Mouse (Mus musculus): Measurements from ENCODE around the gene Mindy1. TPM values are rescaled to one million over a fixed set of nuclear protein-coding genes. Genes with fewer than 3 reads are reported as not detected.

Mindy1 gene
- polyA plus RNA-seq, 1 experiment = 33.9 TPM

DNA sequence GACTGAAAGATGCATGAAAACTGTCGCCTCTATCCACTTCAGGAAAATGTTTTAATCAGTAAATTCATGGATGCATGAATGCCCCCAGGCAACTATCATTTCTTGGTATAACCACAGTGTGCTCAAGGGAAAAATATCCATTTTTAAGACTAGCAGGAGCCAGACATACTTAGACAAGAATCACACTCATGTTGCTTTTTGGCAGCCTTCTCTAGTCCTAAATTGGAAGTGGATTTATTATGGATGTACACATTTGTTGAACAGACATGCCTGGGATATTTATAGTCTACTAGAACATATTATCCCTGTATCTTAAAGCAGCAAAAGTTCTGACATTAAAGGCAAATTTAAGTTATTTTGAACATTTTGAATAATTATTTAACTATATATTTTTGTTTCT, 16.4 kb upstream of the Mindy1 start:
- H3K4me3 ChIP-seq (ENCODE audit: insufficient read depth, low read length) = no peak overlapping the region
- peaks cover 7% of the 10 kb centered on the region; the same call in 1 of the 2 replicates for H3K4me1 ChIP-seq (ENCODE audit: control insufficient read depth, insufficient read depth, low read length)
- TF ChIP-seq CTCF (IDR thresholded peaks at IDR 0.05; ENCODE audit: extremely low read depth, insufficient read depth, low read length) (no peak), POLR2A (IDR thresholded peaks at IDR 0.05; ENCODE audit: extremely low read depth, insufficient read depth, low read length) (no peak)
- H3K27ac ChIP-seq (ENCODE audit: insufficient read depth, low read length) = no peak overlapping the region

DNA sequence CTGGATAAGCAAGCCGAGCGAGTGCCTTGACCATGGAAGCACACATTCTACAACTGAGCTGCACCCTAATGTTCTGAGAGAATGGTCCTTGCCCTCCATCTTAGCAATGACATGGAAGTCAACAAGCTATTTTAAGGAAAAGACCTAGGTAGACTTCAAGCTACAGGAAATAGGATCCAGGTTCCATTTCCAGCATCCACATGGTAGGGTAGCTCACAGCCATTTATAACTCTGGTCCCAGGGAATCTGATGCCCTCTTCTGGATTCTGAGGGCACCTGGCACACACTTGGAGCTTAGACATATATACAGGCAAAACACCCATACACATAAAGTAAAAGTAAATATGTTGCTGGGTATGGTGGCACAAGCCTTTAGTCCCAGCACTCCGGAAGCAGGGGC, 15.1 kb upstream of the Mindy1 start:
- no peak for TF ChIP-seq POLR2A (IDR thresholded peaks at IDR 0.05; ENCODE audit: extremely low read depth, insufficient read depth, low read length)
- TF ChIP-seq CTCF (IDR thresholded peaks at IDR 0.05; ENCODE audit: extremely low read depth, insufficient read depth, low read length) = no peak
- H3K27ac ChIP-seq (ENCODE audit: insufficient read depth, low read length) = no peak overlapping the region

DNA sequence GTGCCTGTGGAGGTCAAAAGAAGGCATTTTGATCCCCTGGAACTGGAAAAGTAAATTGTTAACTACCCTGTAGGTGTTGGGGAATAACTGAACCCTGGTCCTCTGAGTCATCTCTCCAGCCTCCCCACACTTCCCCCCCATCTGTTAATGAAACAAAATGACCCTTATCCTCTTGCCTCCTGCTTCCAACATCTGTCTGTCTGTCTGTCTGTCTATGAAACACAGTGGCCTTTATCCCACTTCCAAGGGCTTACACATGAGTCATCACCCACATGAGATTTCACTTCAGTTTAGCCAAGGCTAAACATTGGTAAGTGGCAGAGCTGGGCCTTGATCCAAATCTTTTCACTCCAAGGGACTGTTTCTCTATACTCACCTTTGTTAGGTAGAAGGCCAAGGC, 13.3 kb upstream of the Mindy1 start:
- Histone ChIP-seq H3K4me1 (ENCODE audit: control insufficient read depth, insufficient read depth, low read length) (peaks cover 7% of the 10 kb centered on the region; the same call in 1 of the 2 replicates), H3K27ac (ENCODE audit: insufficient read depth, low read length) (no peak overlapping the region), H3K4me3 (ENCODE audit: insufficient read depth, low read length) (no peak overlapping the region)
- TF ChIP-seq POLR2A (IDR thresholded peaks at IDR 0.05; ENCODE audit: extremely low read depth, insufficient read depth, low read length) (no peak), CTCF (IDR thresholded peaks at IDR 0.05; ENCODE audit: extremely low read depth, insufficient read depth, low read length) (no peak)

More for the DNA sequence above, 15.1 kb upstream of the Mindy1 start:
- H3K4me1 ChIP-seq (ENCODE audit: control insufficient read depth, insufficient read depth, low read length) = peaks cover 7% of the 10 kb centered on the region; the same call in 1 of the 2 replicates
- H3K4me3 ChIP-seq (ENCODE audit: insufficient read depth, low read length) = no peak overlapping the region

DNA sequence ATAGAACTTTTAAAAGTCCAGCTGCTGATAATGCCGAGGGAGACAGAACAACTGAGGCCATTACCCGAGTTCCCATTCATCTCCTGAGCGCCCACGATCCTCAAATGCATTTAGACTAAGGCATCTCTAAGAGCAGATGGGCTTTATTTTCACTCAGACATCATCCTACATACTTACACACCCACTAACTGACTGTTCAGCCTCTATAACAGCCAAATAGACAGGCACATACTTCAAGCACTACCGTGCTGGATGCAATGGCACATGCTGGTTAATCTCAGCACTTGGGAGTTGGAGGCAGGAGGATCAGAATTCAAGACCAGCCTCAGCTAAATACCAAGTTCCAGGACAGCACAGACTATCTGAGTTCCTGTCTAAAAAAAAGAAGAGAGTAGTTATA, 11.4 kb upstream of the Mindy1 start:
- Histone ChIP-seq H3K27ac (ENCODE audit: insufficient read depth, low read length) (no peak overlapping the region), H3K4me3 (ENCODE audit: insufficient read depth, low read length) (no peak overlapping the region), H3K4me1 (ENCODE audit: control insufficient read depth, insufficient read depth, low read length) (peaks cover 3% of the 10 kb centered on the region; the same call in 1 of the 2 replicates)
- no peak for TF ChIP-seq POLR2A (IDR thresholded peaks at IDR 0.05; ENCODE audit: extremely low read depth, insufficient read depth, low read length)
- no peak for TF ChIP-seq CTCF (IDR thresholded peaks at IDR 0.05; ENCODE audit: extremely low read depth, insufficient read depth, low read length)

DNA sequence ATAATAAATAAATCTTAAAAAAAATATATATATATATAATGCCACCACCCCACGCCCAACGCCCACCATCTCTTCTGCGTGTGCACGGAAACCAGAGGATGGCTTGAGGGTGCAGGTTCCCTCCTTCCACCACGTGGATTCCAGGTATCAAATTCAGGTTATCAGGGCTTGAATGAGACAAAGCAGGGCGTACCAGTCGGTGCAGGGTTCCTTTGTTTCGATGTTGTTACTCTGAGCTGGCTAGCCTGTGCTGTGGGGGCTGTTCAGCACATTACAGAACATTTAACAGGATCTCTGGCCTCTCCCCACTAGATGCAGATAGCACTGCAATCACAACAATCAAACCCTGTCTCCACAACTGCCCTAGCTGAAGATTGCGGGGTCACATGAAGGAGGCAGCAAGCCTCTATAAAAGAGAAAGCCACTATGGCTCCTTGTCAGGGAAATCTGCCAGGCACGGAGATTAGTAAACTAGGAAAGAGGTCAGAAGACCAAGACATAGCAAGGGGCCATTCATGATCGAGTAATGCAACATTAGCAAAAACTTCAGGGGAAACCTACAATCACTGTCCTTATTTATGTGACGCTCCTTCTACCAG, 10.3 kb upstream of the Mindy1 start:
- H3K4me3 ChIP-seq (ENCODE audit: insufficient read depth, low read length) = no peak overlapping the region
- no peaks in the 10 kb centered on the region for H3K4me1 ChIP-seq (ENCODE audit: control insufficient read depth, insufficient read depth, low read length)
- no peak overlapping the region for H3K27ac ChIP-seq (ENCODE audit: insufficient read depth, low read length)
- TF ChIP-seq POLR2A (IDR thresholded peaks at IDR 0.05; ENCODE audit: extremely low read depth, insufficient read depth, low read length) = no peak
- no peak for TF ChIP-seq CTCF (IDR thresholded peaks at IDR 0.05; ENCODE audit: extremely low read depth, insufficient read depth, low read length)

DNA sequence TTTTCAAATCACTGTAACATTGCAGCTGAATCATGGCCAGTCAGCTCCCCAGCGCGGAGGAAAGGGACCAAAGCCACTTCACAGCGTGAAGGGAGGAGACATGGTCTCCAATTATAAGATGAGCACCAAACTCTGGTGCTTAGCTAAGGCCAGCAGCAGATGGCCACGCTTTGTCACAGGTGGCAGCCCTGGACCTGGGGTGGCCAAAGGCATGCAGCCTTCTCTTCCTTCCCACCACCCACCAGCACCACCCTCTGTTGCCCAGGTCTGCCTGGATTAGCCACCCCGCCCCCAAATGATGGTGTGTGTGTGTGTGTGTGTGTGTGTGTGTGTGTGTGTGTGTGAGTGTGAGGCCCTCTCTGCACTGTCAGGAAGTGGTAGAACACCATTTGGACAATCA, 7.7 kb upstream of the Mindy1 start:
- TF ChIP-seq CTCF (IDR thresholded peaks at IDR 0.05; ENCODE audit: extremely low read depth, insufficient read depth, low read length) (no peak), POLR2A (IDR thresholded peaks at IDR 0.05; ENCODE audit: extremely low read depth, insufficient read depth, low read length) (no peak)

DNA sequence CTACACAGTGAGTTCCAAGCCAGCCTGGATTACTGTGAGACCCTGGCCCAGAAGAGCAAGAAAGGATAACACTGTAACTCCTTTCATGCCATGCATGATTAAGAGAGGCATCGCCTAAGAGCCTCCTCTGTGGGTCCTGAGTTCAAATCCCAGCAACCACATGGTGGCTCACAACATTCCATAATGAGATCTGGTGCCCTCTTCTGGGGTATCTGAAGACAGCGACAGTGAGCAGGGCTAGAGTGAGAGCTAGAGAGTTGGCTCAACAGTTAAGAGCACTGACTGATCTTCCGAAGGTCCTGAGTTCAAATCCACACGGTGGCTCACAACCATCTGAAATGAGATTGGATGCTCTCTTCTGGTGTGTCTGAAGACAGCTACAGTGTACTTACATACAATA, 6.7 kb upstream of the Mindy1 start:
- H3K4me3 ChIP-seq (ENCODE audit: insufficient read depth, low read length) = no peak overlapping the region
- peaks cover 2% of the 10 kb centered on the region; the same call in 1 of the 2 replicates for H3K4me1 ChIP-seq (ENCODE audit: control insufficient read depth, insufficient read depth, low read length)
- TF ChIP-seq CTCF (IDR thresholded peaks at IDR 0.05; ENCODE audit: extremely low read depth, insufficient read depth, low read length) (no peak), POLR2A (IDR thresholded peaks at IDR 0.05; ENCODE audit: extremely low read depth, insufficient read depth, low read length) (no peak)
- H3K27ac ChIP-seq (ENCODE audit: insufficient read depth, low read length) = no peak overlapping the region

More for the DNA sequence above, 7.7 kb upstream of the Mindy1 start:
- no peak overlapping the region for H3K4me3 ChIP-seq (ENCODE audit: insufficient read depth, low read length)
- no peak overlapping the region for H3K27ac ChIP-seq (ENCODE audit: insufficient read depth, low read length)
- peaks cover 2% of the 10 kb centered on the region; the same call in 1 of the 2 replicates for H3K4me1 ChIP-seq (ENCODE audit: control insufficient read depth, insufficient read depth, low read length)

DNA sequence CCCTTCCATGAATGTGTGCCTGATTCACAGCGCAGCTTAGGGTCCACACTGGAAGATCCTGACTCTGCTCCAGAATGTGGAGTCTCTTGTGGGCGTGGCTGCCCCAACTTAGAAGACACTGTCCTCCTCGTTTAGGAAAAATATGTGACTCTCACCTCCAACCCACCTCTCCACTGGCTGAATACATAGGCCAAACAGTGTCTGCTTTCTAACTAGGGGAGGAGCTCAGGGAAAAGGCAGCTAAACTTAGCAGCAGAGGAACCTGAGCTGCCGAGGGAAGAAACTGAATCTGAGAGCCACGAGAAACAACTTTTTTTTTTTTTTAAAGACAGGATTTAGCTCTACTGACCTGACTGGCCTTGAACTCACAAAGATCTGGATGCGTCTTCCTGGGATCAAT, 6.0 kb upstream of the Mindy1 start:
- H3K27ac ChIP-seq (ENCODE audit: insufficient read depth, low read length) = no peak overlapping the region
- no peak for TF ChIP-seq POLR2A (IDR thresholded peaks at IDR 0.05; ENCODE audit: extremely low read depth, insufficient read depth, low read length)
- peaks cover 2% of the 10 kb centered on the region; the same call in 1 of the 2 replicates for H3K4me1 ChIP-seq (ENCODE audit: control insufficient read depth, insufficient read depth, low read length)
- H3K4me3 ChIP-seq (ENCODE audit: insufficient read depth, low read length) = no peak overlapping the region

DNA sequence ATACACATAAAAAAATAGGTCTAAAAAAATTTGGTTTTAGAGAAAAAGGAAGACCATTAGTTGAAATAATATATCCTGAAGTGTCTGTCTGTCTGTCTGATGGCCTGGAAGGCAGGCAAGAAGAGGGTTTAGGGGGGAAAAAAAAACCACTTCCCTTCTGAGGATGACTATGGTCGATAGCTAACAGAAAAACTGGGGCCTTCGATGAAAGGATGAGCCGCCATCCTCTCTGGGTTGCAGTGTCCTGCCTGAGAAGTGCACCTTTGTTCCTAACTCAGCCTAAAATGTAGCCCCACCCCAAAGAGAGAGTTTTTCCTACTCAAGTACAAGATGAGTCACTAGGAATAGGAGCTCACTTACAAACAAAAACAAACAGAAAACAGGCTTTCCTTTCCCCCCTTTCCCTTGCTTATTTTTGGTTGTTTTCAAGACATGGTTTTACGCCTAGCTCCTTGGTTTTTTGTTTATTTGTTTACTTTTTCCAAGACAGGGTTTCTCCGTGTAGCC, 4.7 kb upstream of the Mindy1 start:
- TF ChIP-seq POLR2A (IDR thresholded peaks at IDR 0.05; ENCODE audit: extremely low read depth, insufficient read depth, low read length) (no peak), CTCF (IDR thresholded peaks at IDR 0.05; ENCODE audit: extremely low read depth, insufficient read depth, low read length) (no peak)
- H3K27ac ChIP-seq (ENCODE audit: insufficient read depth, low read length) = no peak overlapping the region
- H3K4me1 ChIP-seq (ENCODE audit: control insufficient read depth, insufficient read depth, low read length) = peaks cover 2% of the 10 kb centered on the region; the same call in 1 of the 2 replicates
- no peak overlapping the region for H3K4me3 ChIP-seq (ENCODE audit: insufficient read depth, low read length)

DNA sequence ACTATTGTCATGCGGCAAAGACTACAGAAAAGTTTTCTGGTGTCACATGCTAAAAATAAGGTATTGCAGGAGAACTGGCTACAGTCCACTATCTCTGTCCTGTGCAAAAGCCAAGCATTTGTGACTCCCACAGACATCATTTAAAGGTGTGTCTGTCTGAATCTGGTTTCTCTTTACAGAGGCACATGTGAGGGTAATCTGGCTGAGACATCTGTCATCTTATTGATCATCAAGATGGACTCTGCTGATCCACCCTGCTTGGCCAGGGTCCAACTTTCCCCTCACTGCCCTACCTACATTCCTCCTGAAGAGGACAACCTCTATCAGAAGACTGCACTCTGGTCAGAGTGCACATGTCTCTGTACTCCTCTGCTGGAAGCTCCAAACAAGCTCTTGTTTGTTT, 4.0 kb upstream of the Mindy1 start:
- TF ChIP-seq POLR2A (IDR thresholded peaks at IDR 0.05; ENCODE audit: extremely low read depth, insufficient read depth, low read length) (no peak), CTCF (IDR thresholded peaks at IDR 0.05; ENCODE audit: extremely low read depth, insufficient read depth, low read length) (no peak)
- peaks cover 2% of the 10 kb centered on the region; the same call in 1 of the 2 replicates for H3K4me1 ChIP-seq (ENCODE audit: control insufficient read depth, insufficient read depth, low read length)
- no peak overlapping the region for H3K4me3 ChIP-seq (ENCODE audit: insufficient read depth, low read length)
- no peak overlapping the region for H3K27ac ChIP-seq (ENCODE audit: insufficient read depth, low read length)

Measured in cortical plate, adult 2 months (tissue).